Mouse (Mus musculus): ENCODE data around the gene S100a5.

Gene S100a5

DNA sequence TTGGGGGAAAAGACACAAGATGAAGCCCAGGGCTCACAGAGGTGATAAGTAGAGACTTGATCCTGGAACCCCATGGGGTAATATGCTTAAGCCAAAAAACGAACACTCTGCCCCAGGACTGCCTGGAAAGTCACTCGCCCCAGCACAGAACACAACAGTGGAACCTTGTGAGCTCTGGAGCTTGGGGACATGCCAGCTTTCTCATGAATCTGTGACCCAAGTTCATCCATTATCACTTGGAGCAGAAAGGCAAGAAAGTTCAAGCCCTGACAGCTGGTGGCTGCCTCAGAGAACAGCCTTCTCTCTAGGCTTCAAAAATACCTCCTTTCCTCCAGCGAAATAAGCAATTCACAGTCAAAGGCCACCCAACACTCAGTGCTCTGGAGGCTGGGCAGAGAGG, 8.9 kb upstream of the S100a5 start:
- ATAC-seq (ENCODE audit: insufficient number of reproducible peaks, low FRiP score, low TSS enrichment): no peak

DNA sequence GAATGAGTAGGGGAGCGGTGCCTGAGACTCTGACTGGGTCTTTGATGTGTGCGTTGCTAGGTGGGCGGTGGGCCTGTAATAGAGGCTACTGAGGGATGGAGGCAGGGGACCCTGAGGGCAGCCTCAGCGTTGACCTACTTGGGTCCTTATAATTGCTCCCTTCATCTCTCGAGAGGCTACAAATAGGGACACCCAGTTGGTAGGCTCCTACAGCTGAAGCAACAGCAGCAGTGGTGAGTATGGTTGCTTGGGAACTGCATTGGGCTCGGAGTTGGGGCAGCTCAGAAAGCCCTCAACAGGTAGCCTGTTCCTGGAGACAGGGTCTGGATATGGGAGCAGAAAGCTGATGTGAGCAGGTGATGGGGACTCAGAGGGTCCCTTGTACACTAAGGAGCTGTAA, 8.3 kb upstream of the S100a5 start:
- no peak for ATAC-seq (ENCODE audit: insufficient number of reproducible peaks, low FRiP score, low TSS enrichment)

DNA sequence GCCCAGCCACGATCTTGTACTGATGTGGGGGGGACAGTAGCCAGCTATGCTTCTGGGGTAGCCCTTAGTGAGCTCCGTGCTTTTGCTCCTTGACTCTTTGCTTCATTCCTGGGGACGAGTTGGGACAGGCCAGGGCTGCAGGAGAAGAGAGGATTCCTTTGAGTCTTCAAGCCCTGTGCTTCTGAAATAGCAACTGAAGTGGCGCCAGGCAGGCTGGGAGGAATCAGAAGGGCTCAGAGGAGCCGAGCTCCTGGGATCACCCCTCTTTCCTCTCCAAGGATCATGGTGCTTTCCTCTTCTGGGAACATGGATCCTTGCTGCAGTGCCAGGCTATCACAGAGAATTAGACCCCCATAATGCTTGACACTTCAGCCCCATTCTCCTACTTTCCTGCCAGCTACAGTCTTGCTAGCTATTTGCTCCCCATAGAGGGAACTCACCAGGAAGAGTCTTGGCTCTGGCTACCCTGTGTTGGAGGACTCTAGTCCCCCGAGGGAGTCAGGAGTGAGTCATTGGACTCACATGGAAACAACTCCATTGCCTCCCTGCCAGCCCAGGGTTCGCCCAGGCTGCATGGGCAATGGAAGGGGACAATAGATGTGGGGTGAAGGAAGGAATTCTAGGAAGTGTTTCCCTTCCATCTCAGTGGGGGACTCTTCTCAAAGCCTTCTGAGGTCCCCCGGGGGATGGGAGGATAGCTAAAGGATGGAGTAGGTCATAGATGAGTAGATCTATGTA, 7.7 kb upstream of the S100a5 start:
- ATAC-seq (ENCODE audit: insufficient number of reproducible peaks, low FRiP score, low TSS enrichment): no peak

DNA sequence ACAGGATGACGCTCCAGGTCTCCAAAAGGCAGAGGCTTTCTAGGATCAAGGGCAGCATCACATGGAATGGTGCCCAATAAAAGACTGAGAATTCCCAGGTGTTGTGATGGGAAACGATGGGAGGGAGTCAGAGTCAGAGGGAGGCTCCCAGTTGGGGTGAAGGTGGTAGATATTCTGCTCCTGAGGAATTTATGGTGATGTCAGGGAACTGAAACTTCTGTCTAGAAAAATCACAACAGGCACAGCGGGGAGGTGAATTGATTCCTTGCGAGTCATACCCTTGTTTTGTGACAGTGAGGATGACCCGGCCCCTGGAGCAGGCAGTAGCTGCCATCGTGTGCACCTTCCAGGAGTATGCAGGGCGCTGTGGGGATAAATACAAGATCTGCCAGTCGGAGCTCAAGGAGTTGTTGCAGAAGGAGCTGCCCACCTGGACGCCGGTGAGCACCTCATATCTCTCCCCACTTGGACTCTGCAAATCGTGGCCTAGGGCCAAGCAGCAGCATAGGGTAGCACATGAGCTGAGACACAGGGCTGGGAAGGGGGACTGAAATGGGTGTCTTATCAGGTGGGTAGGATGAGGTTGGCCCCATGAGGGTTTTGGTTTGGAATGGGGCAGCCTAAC, 6.7 kb upstream of the S100a5 start, which contains the start of gene Gm42674:
Gene Gm42674, plus strand, starts transcription at position 419 of the 625 bp plus-strand sequence.
- no peak for ATAC-seq (ENCODE audit: insufficient number of reproducible peaks, low FRiP score, low TSS enrichment)

DNA sequence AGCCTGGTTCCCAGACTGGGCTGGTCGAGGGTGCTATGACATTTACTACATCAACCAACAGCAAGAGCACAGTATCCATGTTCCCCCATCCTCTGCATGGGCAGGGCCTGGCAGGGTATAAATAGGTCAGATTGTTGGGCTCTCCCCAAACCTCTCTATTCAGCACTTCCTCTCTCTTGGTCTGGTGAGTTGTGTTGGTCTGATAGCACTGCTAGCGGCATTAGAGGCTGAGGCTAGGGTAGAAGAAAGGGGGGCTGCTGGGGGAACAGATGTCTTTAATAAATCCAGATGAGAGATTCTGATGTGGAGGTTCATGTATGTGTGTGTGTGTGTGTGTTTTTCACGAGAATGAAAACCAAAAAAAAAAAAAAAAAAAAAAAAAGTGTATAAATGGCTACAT, 4.7 kb upstream of the S100a5 start, which contains the start of gene S100a4:
Gene S100a4, plus strand, starts transcription at position 149 of the 400 bp plus-strand sequence.
- ATAC-seq (ENCODE audit: insufficient number of reproducible peaks, low FRiP score, low TSS enrichment): no peak

DNA sequence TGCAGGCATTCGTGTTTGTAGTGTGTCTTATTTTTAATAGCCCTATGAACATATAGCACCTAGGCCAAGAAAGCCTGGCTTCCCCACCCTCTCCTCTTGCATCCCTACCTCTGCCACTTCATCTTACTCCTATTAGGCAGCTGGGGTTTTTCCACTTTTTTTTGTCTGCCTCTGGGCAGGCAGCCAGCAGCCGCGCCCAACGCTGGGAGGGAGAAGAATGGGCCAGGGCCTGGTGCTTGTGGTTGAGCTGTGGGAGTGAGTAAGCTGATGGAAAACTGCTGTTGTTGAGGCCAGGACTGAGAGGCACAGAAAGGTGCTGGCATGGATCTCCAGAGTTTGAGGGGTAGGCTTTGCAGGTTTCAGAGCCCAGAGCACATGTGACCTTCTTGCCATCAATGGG, 3.9 kb upstream of the S100a5 start:
- ATAC-seq (ENCODE audit: insufficient number of reproducible peaks, low FRiP score, low TSS enrichment): no peak

DNA sequence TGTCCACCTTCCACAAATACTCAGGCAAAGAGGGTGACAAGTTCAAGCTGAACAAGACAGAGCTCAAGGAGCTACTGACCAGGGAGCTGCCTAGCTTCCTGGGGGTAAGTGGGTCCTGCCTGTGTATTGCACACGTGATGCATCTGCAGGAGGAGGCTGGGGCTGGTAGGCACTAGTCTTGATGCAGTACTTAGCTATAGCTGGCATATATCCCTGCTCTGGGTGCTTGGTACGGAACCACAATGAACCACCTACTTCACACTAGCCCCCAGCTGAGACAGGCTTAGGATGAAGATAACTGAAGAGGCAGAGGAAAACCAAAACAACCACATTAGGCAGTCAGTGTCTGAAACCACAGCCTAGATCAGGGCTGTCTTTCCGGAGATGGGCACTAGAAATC, 3.3 kb upstream of the S100a5 start:
- ATAC-seq (ENCODE audit: insufficient number of reproducible peaks, low FRiP score, low TSS enrichment): no peak

DNA sequence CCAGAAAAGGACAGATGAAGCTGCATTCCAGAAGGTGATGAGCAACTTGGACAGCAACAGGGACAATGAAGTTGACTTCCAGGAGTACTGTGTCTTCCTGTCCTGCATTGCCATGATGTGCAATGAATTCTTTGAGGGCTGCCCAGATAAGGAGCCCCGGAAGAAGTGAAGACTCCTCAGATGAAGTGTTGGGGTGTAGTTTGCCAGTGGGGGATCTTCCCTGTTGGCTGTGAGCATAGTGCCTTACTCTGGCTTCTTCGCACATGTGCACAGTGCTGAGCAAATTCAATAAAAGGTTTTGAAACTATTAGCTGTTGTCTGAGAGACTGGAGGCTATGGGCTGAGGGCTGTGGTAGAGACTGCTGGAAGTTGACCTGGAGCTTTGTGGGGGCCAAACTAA, 2.6 kb upstream of the S100a5 start:
- ATAC-seq (ENCODE audit: insufficient number of reproducible peaks, low FRiP score, low TSS enrichment): no peak

DNA sequence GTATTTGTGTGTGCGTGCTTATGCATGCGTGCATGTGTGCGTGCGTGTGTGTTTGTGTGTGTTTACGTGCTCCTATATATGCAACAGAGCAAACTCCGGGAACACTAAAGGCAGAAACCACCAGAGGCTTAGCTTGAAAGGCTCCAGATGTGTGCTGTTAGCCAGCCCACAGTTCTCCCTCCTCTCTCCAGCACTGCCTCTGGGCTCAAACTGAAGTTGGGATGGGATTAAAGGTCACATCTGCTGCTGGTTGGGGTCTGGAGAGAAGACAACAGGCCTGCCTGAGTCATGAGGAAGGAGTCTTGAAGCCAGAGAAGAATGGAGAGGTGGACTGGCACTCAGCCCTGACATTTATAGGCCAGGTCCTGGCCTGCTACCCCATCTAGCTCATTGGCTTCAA, 2.1 kb upstream of the S100a5 start:
- no peak for ATAC-seq (ENCODE audit: insufficient number of reproducible peaks, low FRiP score, low TSS enrichment)

DNA sequence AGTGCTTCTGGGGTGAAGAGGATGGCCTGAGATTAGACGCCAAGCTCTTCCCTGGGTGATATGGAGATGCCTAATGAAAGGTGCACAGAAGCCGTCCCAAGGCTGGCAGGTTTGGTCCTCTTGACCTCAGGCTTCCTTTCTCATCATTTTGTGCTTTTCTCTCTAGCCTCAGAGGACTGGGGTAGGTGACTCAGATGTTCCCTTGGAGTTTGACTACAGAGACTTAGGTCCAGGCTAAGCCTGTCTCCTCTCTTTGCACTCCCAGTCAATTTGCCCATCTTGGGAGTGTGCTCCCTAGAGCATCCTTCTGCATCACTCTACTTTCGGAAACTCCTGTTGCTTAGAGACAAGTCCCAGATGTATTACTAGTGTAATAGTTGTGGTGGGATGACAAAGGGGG, 962 bp upstream of the S100a5 start:
- no peak for ATAC-seq (ENCODE audit: insufficient number of reproducible peaks, low FRiP score, low TSS enrichment)

DNA sequence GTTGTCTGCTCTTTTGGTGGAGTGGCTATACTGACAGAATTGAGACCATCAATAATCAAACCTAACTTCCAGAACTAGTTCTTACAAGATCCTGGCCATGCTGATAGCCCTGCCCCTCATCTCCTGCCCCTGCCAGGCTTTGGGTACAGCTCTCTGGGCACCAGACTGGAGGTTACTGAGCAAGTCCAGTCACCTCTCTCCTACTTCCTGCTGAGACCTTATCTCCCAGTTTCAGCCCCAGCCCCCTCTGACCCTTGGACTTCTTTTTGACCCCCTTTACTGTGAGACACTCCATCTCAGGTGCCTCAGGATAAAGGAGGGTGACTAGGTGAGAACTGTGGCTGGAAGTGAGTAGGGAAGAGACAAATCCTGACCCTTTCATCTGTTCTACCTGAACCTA, 779 bp downstream of the S100a5 start:
- ATAC-seq (ENCODE audit: insufficient number of reproducible peaks, low FRiP score, low TSS enrichment): no peak

DNA sequence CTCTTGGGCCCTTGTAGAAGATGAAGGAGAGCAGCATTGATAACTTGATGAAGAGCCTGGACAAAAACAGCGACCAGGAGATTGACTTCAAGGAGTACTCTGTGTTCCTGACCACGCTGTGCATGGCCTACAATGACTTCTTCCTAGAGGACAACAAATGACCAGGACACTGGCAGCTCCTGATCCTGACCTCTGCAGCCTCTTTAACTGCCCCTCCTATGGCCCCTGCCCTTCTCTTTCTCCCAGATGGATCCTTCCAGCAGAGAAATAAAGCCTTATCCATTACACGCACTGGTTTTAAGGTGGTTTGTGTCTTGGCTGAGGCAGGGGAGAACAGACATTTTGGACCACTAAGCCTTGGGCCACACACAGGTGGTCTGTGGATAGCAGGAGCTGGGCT, 3.2 kb downstream of the S100a5 start:
- no peak for ATAC-seq (ENCODE audit: insufficient number of reproducible peaks, low FRiP score, low TSS enrichment)

DNA sequence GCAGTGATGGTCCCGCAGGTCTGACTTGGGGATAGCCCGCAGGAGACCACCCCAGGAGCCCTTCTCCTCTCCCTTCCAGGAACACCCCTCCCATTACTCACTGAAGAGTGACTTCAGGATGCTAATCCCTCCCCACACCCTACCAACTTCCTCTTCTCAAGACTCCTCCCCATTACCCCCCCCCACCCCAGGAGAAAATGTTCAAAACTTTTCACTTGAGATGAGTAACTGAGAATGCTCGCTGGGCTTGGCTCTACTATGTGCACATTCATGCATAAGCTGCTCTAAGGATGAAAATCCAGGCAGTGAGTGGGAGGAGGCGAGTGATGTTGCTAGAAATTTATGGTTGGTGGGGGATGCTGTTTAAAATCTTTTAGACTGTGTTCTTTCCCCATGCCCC, 3.7 kb downstream of the S100a5 start:
- no peak for ATAC-seq (ENCODE audit: insufficient number of reproducible peaks, low FRiP score, low TSS enrichment)

DNA sequence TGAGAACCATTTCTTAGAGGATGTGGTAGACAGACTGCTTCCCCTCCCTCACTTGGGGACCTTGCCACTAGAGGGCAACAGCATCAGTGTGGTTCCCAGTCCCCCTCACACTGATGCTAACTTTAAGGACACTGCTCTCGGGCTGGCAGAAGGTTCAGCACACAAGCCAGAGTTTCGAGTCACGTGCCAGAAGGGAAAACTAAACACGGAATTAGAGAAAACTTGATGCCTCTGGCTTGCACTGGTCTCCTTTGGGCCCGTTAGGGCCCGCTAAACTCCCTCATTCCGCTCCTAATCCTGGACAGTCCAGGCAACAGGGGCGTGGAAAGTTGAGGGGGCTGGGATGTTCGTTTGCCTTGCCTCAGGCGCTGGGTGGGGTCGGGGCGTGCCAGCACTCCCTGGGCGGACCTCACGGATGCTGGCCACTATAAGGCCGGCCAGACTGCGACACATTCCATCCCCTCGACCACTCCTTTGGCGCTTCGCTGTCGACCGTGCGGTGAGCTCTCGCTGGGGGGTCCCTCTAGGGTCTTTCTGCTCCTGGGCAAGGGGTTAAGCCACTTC, 4.5 kb downstream of the S100a5 start, which contains the start of gene S100a6:
Gene S100a6, plus strand, starts transcription at position 155 of the 564 bp plus-strand sequence.
- ATAC-seq (ENCODE audit: insufficient number of reproducible peaks, low FRiP score, low TSS enrichment): no peak; the same call in 1 of the 2 replicates

DNA sequence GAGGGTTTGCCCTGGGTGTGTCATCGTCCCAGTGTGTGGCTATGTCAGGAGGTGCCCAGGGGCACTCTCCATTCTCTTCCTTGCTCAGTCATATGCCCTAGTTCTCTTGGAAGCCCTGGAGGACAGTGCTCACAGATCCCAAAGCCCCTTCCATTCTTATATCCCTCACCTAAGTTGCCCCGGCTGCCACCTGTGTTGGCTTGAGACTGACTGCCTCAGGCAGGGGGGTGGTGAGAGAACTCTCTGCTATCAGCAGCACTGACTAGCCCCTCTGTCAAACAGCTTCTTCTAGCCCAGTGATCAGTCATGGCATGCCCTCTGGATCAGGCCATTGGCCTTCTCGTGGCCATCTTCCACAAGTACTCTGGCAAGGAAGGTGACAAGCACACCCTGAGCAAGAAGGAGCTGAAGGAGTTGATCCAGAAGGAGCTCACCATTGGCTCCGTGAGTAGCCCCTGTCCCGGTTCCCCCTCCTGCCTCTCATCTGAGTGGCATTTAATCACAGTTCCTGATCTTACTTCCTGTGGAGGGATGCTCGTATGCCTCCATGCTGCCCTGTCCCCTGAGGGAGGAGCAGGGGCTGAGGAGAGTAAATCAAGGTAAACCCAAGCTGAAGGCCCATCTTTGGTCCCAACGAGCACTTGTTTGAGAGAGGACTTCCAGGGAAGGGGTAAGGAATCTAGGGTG, 5.3 kb downstream of the S100a5 start:
- ATAC-seq (ENCODE audit: insufficient number of reproducible peaks, low FRiP score, low TSS enrichment): no peak

DNA sequence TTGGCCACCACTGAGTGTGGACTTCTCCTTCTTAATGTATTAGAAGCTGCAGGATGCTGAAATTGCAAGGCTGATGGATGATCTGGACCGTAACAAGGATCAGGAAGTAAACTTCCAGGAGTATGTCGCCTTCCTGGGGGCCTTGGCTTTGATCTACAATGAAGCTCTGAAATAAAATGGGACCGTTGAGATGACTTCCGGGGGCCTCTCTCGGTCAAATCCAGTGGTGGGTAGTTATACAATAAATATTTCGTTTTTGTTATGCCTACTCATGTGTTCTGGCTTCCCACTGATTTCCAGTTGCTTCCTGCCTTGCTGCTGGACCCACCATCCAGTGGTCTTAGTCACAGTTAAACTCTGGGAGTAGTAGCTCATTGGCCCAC, 5.8 kb downstream of the S100a5 start:
- ATAC-seq (ENCODE audit: insufficient number of reproducible peaks, low FRiP score, low TSS enrichment): no peak

DNA sequence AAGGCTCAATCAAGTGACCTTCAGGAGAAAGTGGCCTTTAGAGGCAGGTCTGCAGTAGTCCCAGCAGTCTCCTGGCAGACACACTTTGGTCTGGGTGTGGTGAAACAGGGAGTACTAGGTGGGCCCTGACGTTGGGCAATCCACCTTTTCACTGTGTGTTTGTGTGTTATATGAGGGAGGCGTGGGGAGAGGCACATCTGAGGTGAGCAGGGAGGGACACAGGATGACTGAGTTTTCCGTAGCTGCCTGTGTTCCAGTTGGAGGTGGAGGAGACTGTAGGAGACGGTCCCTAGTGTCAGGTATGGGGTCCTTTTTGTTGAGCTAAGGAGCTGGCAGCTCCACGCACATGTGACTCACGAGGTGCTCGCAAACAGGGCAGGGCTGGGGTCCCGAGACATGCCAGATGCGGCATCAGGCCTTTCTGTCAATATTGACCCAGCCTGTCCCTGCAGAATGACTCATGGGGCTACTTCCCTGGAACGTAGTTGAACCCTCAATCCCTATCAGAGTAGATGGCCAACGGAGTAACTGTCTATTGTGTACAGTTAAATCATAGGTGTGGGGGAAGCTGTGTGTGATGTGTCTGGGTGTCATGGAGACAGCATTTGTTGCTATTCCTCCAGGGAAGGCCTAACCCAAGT, 6.4 kb downstream of the S100a5 start:
- ATAC-seq (ENCODE audit: insufficient number of reproducible peaks, low FRiP score, low TSS enrichment): no peak

DNA sequence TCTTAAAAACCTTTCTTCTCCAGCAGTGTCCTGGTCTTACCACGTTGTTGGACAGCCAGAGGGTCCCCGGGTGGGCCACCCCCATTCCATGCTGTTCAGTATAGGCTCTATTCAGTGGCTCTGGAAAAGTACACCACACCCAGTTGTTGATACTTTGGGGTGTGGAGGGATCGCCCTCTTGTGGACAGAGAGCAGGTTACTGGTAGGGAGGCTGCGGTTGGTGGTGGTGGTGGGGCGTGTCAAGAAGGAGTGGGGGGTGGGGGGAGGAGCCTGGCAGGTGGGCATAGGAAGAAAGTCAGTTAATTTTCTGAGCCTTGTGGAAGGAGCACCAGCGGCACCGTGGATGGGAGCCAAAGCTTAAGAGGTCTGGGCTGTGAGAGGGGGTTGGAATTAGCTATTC, 7.1 kb downstream of the S100a5 start:
- peak; percentile 62; the same call in 1 of the 2 replicates for ATAC-seq (ENCODE audit: insufficient number of reproducible peaks, low FRiP score, low TSS enrichment)

DNA sequence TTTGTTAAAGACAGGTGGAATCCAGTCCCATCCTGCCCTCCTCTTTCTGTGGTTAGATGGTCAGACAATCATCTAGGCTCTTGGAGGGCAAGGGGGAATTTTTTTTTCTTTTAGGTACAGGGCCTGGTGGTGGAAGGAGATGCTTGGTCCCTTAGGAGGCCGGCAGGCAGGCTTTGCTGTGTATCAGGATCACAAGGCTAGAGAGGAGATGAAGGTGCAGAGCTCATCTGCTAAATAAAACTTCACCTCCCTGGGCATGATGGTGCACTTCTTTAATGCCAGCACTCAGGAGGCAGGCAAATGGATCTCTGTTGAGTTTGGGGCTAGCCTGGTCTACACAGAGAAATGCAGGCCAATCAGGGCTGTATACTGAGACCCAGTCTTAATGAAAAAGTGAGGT, 7.6 kb downstream of the S100a5 start:
- ATAC-seq (ENCODE audit: insufficient number of reproducible peaks, low FRiP score, low TSS enrichment): no peak

DNA sequence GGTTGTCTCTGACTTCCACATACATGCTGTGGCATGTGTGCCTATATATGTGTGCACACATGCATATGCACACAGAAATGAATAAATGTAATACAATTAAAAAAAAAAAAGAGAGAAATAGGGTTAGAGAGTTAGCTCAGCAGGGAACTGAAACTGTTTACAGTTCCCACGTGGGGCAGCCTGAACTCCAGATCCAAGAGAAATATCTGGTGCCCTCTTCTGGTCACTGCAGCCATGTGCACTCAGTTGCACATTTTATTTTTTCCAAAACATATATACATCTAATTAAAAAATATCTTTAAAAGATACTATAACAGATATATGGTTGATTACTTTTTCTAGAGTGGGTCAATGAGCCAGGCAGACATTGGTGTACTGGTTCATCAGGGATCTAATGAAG, 9.3 kb downstream of the S100a5 start:
- ATAC-seq (ENCODE audit: insufficient number of reproducible peaks, low FRiP score, low TSS enrichment): no peak

DNA sequence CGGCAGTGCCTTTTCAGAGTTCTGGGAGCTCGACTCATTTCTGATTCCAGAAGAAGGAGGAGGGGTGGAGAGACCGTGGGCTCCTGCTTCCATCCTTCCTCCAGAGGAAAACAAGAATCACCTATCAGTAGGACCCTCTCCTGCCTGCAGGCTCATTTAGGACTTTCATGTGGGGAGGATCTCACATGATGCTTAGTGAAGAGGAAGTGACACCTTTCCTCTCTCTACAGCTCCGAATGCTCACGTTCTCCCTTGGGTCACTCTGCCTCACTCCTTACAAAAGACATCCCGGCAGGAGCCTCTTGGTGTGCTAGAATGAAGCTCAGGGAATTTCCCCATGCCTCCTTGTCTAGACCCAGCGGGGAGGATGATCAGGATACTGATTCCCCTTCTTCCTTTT, 13.2 kb downstream of the S100a5 start:
- no peak for ATAC-seq (ENCODE audit: insufficient number of reproducible peaks, low FRiP score, low TSS enrichment)
